Mouse (Mus musculus): ENCODE measurements around the gene L2hgdh.

- no peak for TF ChIP-seq CTCF (IDR thresholded peaks at IDR 0.05; ENCODE audit: low read depth)
- TF ChIP-seq EP300 (IDR thresholded peaks at IDR 0.05; ENCODE audit: low read depth), result no peak
Observed at GRCm38 (mm10) chr12:69661658-69662057, 63.0 kb downstream of the L2hgdh start.

Data from heart, postnatal 0 days (tissue).